Mouse (Mus musculus): ENCODE results near the gene Qk. TPM values are rescaled to one million over a fixed set of nuclear protein-coding genes. Genes with fewer than 3 reads are reported as not detected.

The Qk gene
- polyA plus RNA-seq, 1 experiment from 2014 or later, result 69.3 TPM

DNA sequence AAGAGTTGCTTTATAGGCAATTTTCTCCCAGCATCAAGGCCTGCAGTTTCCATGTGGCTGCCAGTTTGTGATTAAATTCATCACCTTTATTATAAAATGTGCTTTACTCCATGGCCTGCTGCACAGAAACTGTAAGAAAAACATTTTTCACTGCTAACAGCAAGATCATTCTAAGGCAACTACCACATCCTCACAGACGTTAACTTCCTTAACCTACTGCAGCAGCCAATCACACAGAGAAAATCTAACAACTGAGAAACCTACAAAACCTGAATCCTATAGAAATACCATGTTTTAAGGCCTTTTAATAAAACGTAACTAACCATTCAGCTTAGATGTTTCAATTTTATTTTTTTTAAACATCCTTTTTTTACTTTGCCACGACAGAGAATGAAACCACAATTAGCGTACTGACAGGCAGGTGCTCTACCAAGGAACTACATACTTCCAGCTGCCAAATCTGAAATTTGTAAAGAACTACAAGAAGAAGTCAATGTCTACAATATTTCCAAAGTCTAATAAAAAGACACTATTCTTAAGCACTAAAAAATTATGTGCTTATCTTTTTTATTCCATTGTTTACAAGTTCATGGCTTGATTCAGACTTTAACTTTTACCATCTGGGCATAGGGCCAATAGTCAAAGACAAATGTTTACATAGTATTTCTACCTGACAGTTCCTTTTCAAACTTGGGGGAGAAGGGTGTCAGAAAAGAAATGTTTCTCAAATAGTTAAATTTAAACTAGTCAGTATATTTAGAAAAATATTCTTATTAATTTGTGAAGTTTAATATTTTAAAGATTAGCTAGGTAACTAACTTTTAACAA lies 18.5 kb downstream of the Qk start:
- Histone ChIP-seq H3K9me3 (no peaks in the 10 kb centered on the region), H3K36me3 (replicated peaks) (no peaks in the 10 kb centered on the region), H3K4me3 (replicated peaks) (no peak overlapping the region), H3K4me2 (no peak overlapping the region), H3K27me3 (no peaks in the 10 kb centered on the region), H3K9ac (no peak overlapping the region), H3K4me1 (peaks cover 13% of the 10 kb centered on the region), H3K27ac (no peak overlapping the region)
- no peak for ATAC-seq (ENCODE audit: low FRiP score)
- WGBS, result 75% methylated on average over 4 of the region's 4 CpGs

- WGBS, result 86% methylated on average over 1 of the region's 1 CpGs
- Histone ChIP-seq H3K4me3 (replicated peaks) (no peak overlapping the region), H3K9ac (no peak overlapping the region), H3K27ac (no peak overlapping the region), H3K4me2 (no peak overlapping the region), H3K27me3 (no peaks in the 10 kb centered on the region), H3K4me1 (peaks cover 13% of the 10 kb centered on the region), H3K9me3 (no peaks in the 10 kb centered on the region), H3K36me3 (replicated peaks) (no peaks in the 10 kb centered on the region)
- no peak for ATAC-seq (ENCODE audit: low FRiP score)
Measured at GRCm38 (mm10) chr17:10299396-10299795, 20.3 kb downstream of the Qk start.

DNA sequence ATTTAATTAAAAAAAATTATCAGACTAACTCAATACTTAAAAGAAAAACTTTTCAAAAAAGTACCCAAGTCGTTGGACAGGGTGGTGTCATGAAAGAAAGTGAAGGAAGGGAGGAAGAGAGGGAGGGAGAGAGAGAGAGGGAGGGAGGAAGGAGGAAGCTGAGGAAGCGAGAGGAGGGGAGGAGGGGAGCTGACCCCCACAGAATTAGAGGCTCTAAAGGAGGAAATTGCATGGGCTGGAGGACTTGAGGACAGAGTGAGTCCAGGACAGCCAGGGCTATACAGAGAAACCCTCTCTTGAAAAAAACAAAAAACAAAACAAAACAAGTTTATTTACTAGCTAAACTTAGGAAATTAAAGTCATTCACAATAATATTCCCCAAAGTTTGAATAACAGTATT lies 27.1 kb downstream of the Qk start:
- H3K4me1 ChIP-seq, result peaks cover 16% of the 10 kb centered on the region
- no peak overlapping the region for H3K4me2 ChIP-seq
- no peaks in the 10 kb centered on the region for H3K36me3 ChIP-seq (replicated peaks)
- H3K4me3 ChIP-seq (replicated peaks), result no peak overlapping the region
- no peak overlapping the region for H3K27ac ChIP-seq
- no peaks in the 10 kb centered on the region for H3K27me3 ChIP-seq
- no peak for ATAC-seq (ENCODE audit: low FRiP score)
- 69% methylated on average over 2 of the region's 2 CpGs for WGBS
- no peak overlapping the region for H3K9ac ChIP-seq
- H3K9me3 ChIP-seq, result no peaks in the 10 kb centered on the region

DNA sequence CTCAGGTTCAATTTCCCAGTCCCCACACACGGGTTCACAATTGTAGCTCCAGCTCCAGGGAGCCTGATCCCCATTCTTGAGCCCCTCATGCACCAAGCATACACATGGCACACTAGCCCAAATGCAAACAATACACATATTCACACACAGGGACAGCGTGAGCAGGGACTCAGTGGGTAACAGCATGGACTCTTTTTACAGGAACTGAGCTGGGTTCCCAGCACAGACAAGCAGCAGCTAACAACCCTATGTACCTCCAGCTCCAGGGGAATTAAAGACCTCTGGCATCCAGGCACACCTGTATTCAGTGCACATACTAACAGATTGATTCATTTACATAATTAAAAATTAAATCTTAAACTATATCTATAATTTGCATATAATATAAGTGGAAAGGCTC lies 34.9 kb downstream of the Qk start:
- Histone ChIP-seq H3K9ac (no peak overlapping the region), H3K9me3 (no peaks in the 10 kb centered on the region), H3K4me1 (peaks cover 30% of the 10 kb centered on the region), H3K4me2 (no peak overlapping the region), H3K4me3 (replicated peaks) (no peak overlapping the region), H3K27me3 (no peaks in the 10 kb centered on the region), H3K36me3 (replicated peaks) (peaks cover 7% of the 10 kb centered on the region), H3K27ac (no peak overlapping the region)
- 40% methylated on average over 2 of the region's 2 CpGs for WGBS
- 0 out of 2 replicates have a peak, but pooled peaks have one; percentile 20 for ATAC-seq (ENCODE audit: low FRiP score)

GRCm38 (mm10) chr17:10279532-10279931 lies 40.1 kb downstream of the Qk start:
- Histone ChIP-seq H3K36me3 (replicated peaks) (peaks cover 11% of the 10 kb centered on the region), H3K9ac (no peak overlapping the region), H3K4me3 (replicated peaks) (no peak overlapping the region), H3K27ac (no peak overlapping the region), H3K9me3 (no peaks in the 10 kb centered on the region), H3K27me3 (no peaks in the 10 kb centered on the region), H3K4me2 (no peak overlapping the region), H3K4me1 (peaks cover 5% of the 10 kb centered on the region)
- ATAC-seq (ENCODE audit: low FRiP score), result no peak
- WGBS, result 85% methylated on average over 2 of the region's 2 CpGs

DNA sequence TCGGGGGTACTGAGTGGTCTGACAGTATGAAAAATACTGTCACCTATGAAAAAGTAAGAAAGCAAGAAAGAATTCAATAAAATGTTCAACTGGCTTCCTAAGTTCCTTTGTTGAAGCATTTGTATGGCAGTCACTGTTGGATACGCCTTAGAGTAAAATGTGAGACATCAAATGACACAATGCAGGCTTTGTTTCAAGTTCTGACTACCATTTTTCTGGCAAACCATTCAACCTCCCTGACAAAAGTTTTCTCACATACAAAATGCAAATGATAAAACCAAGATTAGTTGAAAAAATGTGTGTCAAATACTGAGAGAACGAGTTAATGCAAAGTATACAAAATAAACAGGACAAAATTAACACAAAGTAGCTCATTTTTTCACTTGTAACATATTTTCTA lies 50.1 kb downstream of the Qk start:
- Histone ChIP-seq H3K4me3 (replicated peaks) (no peak overlapping the region), H3K36me3 (replicated peaks) (peaks cover 5% of the 10 kb centered on the region; the same call in 1 of the 2 replicates), H3K4me2 (no peak overlapping the region), H3K9ac (no peak overlapping the region), H3K4me1 (peaks cover 19% of the 10 kb centered on the region), H3K27me3 (no peaks in the 10 kb centered on the region), H3K9me3 (no peaks in the 10 kb centered on the region), H3K27ac (peak overlapping the region; percentile 14; the same call in 1 of the 2 replicates)
- 26% methylated on average over 3 of the region's 3 CpGs for WGBS
- no peak for ATAC-seq (ENCODE audit: low FRiP score)

GRCm38 (mm10) chr17:10268468-10268867 lies 51.2 kb downstream of the Qk start:
- no peaks in the 10 kb centered on the region for H3K9me3 ChIP-seq
- H3K36me3 ChIP-seq (replicated peaks), result peaks cover 4% of the 10 kb centered on the region
- ATAC-seq (ENCODE audit: low FRiP score), result no peak
- H3K27ac ChIP-seq, result no peak overlapping the region
- no peaks in the 10 kb centered on the region for H3K27me3 ChIP-seq
- WGBS, result 82% methylated on average over 1 of the region's 1 CpGs
- H3K9ac ChIP-seq, result no peak overlapping the region
- H3K4me2 ChIP-seq, result no peak overlapping the region
- H3K4me3 ChIP-seq (replicated peaks), result no peak overlapping the region
- peaks cover 19% of the 10 kb centered on the region for H3K4me1 ChIP-seq

DNA sequence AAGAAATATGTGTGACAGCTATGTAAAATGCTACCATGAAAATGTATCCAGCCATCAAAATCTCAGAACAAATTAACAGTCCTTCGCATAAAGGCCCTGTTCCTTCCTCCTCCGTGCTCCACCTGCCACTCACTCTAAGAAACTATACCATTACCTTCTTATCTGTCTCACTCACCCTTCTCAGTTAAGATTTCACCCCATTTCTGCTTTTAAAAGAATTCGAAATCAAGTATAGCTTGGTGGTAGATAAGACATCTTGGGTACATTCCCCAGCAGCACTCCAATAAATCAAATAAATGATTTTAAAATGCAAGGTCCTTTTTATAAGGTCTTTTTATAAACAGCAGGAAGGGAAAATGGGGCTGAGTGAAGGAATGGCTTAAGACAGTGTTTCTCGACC lies 53.4 kb downstream of the Qk start:
- WGBS, result 87% methylated on average over 4 of the region's 4 CpGs
- Histone ChIP-seq H3K9me3 (no peaks in the 10 kb centered on the region), H3K9ac (no peak overlapping the region), H3K27me3 (no peaks in the 10 kb centered on the region), H3K4me1 (peaks cover 19% of the 10 kb centered on the region), H3K27ac (no peak overlapping the region), H3K36me3 (replicated peaks) (peaks cover 3% of the 10 kb centered on the region), H3K4me2 (no peak overlapping the region), H3K4me3 (replicated peaks) (no peak overlapping the region)
- no peak for ATAC-seq (ENCODE audit: low FRiP score)

- Histone ChIP-seq H3K4me2 (no peak overlapping the region), H3K36me3 (replicated peaks) (no peaks in the 10 kb centered on the region), H3K9ac (no peak overlapping the region), H3K4me3 (replicated peaks) (no peak overlapping the region), H3K27me3 (no peaks in the 10 kb centered on the region), H3K4me1 (peaks cover 7% of the 10 kb centered on the region), H3K9me3 (no peaks in the 10 kb centered on the region), H3K27ac (0 out of 2 replicates have a peak overlapping the region, but pooled peaks have one; percentile 56)
- ATAC-seq (ENCODE audit: low FRiP score), result peak; percentile 88
- 43% methylated on average over 4 of the region's 4 CpGs for WGBS
Measured at GRCm38 (mm10) chr17:10251252-10251958, 68.2 kb downstream of the Qk start.

DNA sequence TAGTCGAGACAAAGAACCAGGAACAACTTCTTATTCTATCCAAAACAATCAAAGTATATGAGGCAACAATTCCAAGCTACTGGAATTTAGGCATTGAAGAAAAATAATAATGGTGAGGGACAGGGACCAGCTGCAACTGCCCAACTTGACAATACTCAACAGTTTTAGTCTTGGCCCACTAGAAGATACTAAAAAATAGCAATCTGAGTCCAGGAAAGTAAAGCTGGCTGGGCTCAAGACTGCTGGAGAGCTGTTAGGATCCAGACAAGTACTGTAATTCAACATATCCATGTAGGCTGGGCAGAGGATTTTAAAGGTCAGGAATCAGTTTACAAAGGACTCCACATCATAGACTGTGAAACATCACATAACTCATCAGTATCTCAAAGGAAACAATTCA lies 79.6 kb downstream of the Qk start:
- no peak overlapping the region for H3K9ac ChIP-seq
- no peak overlapping the region for H3K4me3 ChIP-seq (replicated peaks)
- H3K27ac ChIP-seq, result no peak overlapping the region
- H3K4me2 ChIP-seq, result no peak overlapping the region
- H3K9me3 ChIP-seq, result no peaks in the 10 kb centered on the region
- H3K27me3 ChIP-seq, result no peaks in the 10 kb centered on the region
- 88% methylated on average over 1 of the region's 1 CpGs for WGBS
- peaks cover 20% of the 10 kb centered on the region for H3K4me1 ChIP-seq
- no peak for ATAC-seq (ENCODE audit: low FRiP score)
- H3K36me3 ChIP-seq (replicated peaks), result peaks cover 7% of the 10 kb centered on the region; the same call in 1 of the 2 replicates

GRCm38 (mm10) chr17:10236595-10236994 lies 83.1 kb downstream of the Qk start:
- Histone ChIP-seq H3K27ac (no peak overlapping the region), H3K9me3 (no peaks in the 10 kb centered on the region), H3K36me3 (replicated peaks) (peaks cover 7% of the 10 kb centered on the region; the same call in 1 of the 2 replicates), H3K4me1 (peaks cover 10% of the 10 kb centered on the region), H3K9ac (no peak overlapping the region), H3K27me3 (no peaks in the 10 kb centered on the region), H3K4me2 (no peak overlapping the region), H3K4me3 (replicated peaks) (no peak overlapping the region)
- no peak for ATAC-seq (ENCODE audit: low FRiP score)
- 91% methylated on average over 2 of the region's 2 CpGs for WGBS

DNA sequence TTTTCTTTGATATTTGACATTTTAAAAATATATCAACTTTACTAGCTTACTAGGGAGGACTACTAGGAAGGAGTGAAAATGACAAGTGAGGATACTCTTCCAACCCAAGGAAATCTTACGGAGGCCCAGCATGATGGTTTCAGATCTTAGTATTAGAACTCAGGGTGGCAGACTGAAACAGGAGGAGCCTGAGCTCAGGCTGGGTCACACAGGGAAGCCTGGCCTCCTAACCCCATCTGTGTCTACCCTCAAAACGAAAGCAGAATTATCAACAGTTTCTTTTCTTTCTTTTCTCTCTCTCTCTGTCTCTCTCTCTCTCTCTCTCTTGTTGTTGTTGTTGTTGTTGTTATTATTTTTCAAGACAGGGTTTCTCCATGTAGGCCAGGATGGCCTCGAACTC lies 87.2 kb downstream of the Qk start:
- no peaks in the 10 kb centered on the region for H3K27me3 ChIP-seq
- H3K27ac ChIP-seq, result no peak overlapping the region
- ATAC-seq (ENCODE audit: low FRiP score), result no peak
- WGBS, result 86% methylated on average over 3 of the region's 3 CpGs
- no peaks in the 10 kb centered on the region for H3K9me3 ChIP-seq
- peaks cover 7% of the 10 kb centered on the region; the same call in 1 of the 2 replicates for H3K36me3 ChIP-seq (replicated peaks)
- H3K4me1 ChIP-seq, result peaks cover 10% of the 10 kb centered on the region
- no peak overlapping the region for H3K4me2 ChIP-seq
- no peak overlapping the region for H3K4me3 ChIP-seq (replicated peaks)
- H3K9ac ChIP-seq, result no peak overlapping the region

Data from forebrain, embryonic 12.5 days (tissue).